9 mouse cellular contexts compared by ENCODE assay signal in genomic region chr7:79089111-79089510, GRCm38 (mm10). TPM values are rescaled to one million over a fixed set of nuclear protein-coding genes. Genes with fewer than 3 reads are reported as not detected.
DNase-seq lines count a peak whose midpoint lies in the region; ATAC-seq and TF ChIP-seq lines count a peak whose summit lies in the region.
"Had no signal": no experiment of that assay in that cellular context is flagged by ENCODE, and none has a peak within 500 bp of the region (broad histone marks: within the 10 kb centered on the region; RNA-seq: fewer than 3 reads in every experiment).

No protein-coding gene starts in this region.

- H3K9ac ChIP-seq in forebrain, postnatal 0 days, result no peak overlapping the region
- H3K9ac ChIP-seq in forebrain, embryonic 12.5 days, result no peak overlapping the region
- H3K9ac ChIP-seq in hindbrain, embryonic 11.5 days (ENCODE audit: low read depth, low read length), result no peak overlapping the region
- H3K9ac ChIP-seq in forebrain, embryonic 14.5 days (ENCODE audit: low read length), result no peak overlapping the region
- H3K9ac ChIP-seq: stomach, embryonic 15.5 days had no signal

- H3K27ac ChIP-seq in forebrain, postnatal 0 days (ENCODE audit: low read depth, low read length), result no peak overlapping the region
- H3K27ac ChIP-seq in forebrain, embryonic 12.5 days, result no peak overlapping the region
- H3K27ac ChIP-seq in hindbrain, embryonic 11.5 days (ENCODE audit: low read depth, low read length), result no peak overlapping the region
- H3K27ac ChIP-seq in forebrain, embryonic 14.5 days (ENCODE audit: low read depth, low read length), result no peak overlapping the region
- H3K27ac ChIP-seq: stomach, embryonic 15.5 days had no signal

- no peaks in the 10 kb centered on the region for H3K36me3 ChIP-seq in forebrain, postnatal 0 days (ENCODE audit: insufficient read depth)
- no peaks in the 10 kb centered on the region for H3K36me3 ChIP-seq in forebrain, embryonic 12.5 days (replicated peaks)
- no peaks in the 10 kb centered on the region for H3K36me3 ChIP-seq in splenic B cell, adult 2 months (ENCODE audit: control insufficient read depth, insufficient read depth, low read length, poor library complexity, severe bottlenecking)
- H3K36me3 ChIP-seq in hindbrain, embryonic 11.5 days (ENCODE audit: control insufficient read depth, insufficient read depth, low read length), result no peaks in the 10 kb centered on the region
- H3K36me3 ChIP-seq in forebrain, embryonic 14.5 days (ENCODE audit: control insufficient read depth, insufficient read depth, low read length), result no peaks in the 10 kb centered on the region
- H3K36me3 ChIP-seq: stomach, embryonic 15.5 days had no signal

- no peak for DNase-seq in forebrain, postnatal 0 days
- peak; percentile 18 for DNase-seq in lung, adult 2 months
- no peak for DNase-seq in lung, postnatal 25 days (ENCODE audit: low spot score)
- DNase-seq in c-Kit-positive CD71-positive TER-119-positive erythroid progenitor cells, embryonic 14.5 days (ENCODE audit: low spot score), result peak; percentile 7
- DNase-seq in splenic B cell, adult 2 months (ENCODE audit: low read depth, low spot score), result peak; percentile 14
- no peak for DNase-seq in hindbrain, embryonic 11.5 days (ENCODE audit: low spot score)
- DNase-seq in forebrain, embryonic 14.5 days (ENCODE audit: low spot score), result no peak

- no peaks in the 10 kb centered on the region for H3K4me1 ChIP-seq in forebrain, postnatal 0 days (ENCODE audit: insufficient read depth)
- H3K4me1 ChIP-seq in forebrain, embryonic 12.5 days, result no peaks in the 10 kb centered on the region
- H3K4me1 ChIP-seq in lung, adult 2 months (ENCODE audit: control insufficient read depth, insufficient read depth, low read length), result no peaks in the 10 kb centered on the region
- H3K4me1 ChIP-seq in hindbrain, embryonic 11.5 days (replicated peaks; ENCODE audit: control insufficient read depth, insufficient read depth, low read length), result no peaks in the 10 kb centered on the region
- H3K4me1 ChIP-seq in forebrain, embryonic 14.5 days (ENCODE audit: control insufficient read depth, insufficient read depth, low read length), result no peaks in the 10 kb centered on the region
- H3K4me1 ChIP-seq: stomach, embryonic 15.5 days had no signal

- no peaks in the 10 kb centered on the region for H3K27me3 ChIP-seq in forebrain, postnatal 0 days (ENCODE audit: insufficient read depth, low read length)
- H3K27me3 ChIP-seq in forebrain, embryonic 12.5 days, result no peaks in the 10 kb centered on the region
- no peaks in the 10 kb centered on the region for H3K27me3 ChIP-seq in splenic B cell, adult 2 months (ENCODE audit: control insufficient read depth, insufficient read depth, low read length, poor library complexity, severe bottlenecking)
- H3K27me3 ChIP-seq in hindbrain, embryonic 11.5 days (ENCODE audit: control insufficient read depth, insufficient read depth, low read length), result no peaks in the 10 kb centered on the region
- H3K27me3 ChIP-seq in forebrain, embryonic 14.5 days (replicated peaks; ENCODE audit: control insufficient read depth, insufficient read depth, low read length), result no peaks in the 10 kb centered on the region
- H3K27me3 ChIP-seq: stomach, embryonic 15.5 days had no signal

- 83% methylated on average over 4 of the region's 4 CpGs for WGBS in forebrain, postnatal 0 days
- 73% methylated on average over 4 of the region's 4 CpGs for whole genome bisulfite sequencing in forebrain, embryonic 12.5 days
- 67% methylated on average over 4 of the region's 4 CpGs for WGBS in lung, adult 2 months
- WGBS in hindbrain, embryonic 11.5 days, result 70% methylated on average over 4 of the region's 4 CpGs
- WGBS in forebrain, embryonic 14.5 days, result 79% methylated on average over 4 of the region's 4 CpGs

- ATAC-seq in forebrain, postnatal 0 days, result no peak
- no peak for ATAC-seq in forebrain, embryonic 12.5 days (ENCODE audit: low FRiP score)
- no peak for ATAC-seq in hindbrain, embryonic 11.5 days (ENCODE audit: low FRiP score)
- no peak for ATAC-seq in forebrain, embryonic 14.5 days

- peak; percentile 38 for TF ChIP-seq CTCF in forebrain, postnatal 0 days (IDR thresholded peaks at IDR 0.05; ENCODE audit: low read depth)
- TF ChIP-seq CTCF in lung, adult 2 months (IDR thresholded peaks at IDR 0.05; ENCODE audit: insufficient read depth, low read length), result 0 out of 2 replicates have a peak, but pooled peaks have one; percentile 16

- no peak for TF ChIP-seq POLR2A in lung, adult 2 months (IDR thresholded peaks at IDR 0.05; ENCODE audit: borderline replicate concordance, extremely low read depth, low read depth, low read length)

- no peak overlapping the region for H3K4me3 ChIP-seq in forebrain, postnatal 0 days (ENCODE audit: low read depth, low read length)
- H3K4me3 ChIP-seq in forebrain, embryonic 12.5 days (replicated peaks), result no peak overlapping the region
- no peak overlapping the region for H3K4me3 ChIP-seq in lung, adult 2 months (replicated peaks; ENCODE audit: extremely low read depth, low read depth, low read length)
- no peak overlapping the region for H3K4me3 ChIP-seq in hindbrain, embryonic 11.5 days (ENCODE audit: low read depth, low read length)
- H3K4me3 ChIP-seq in forebrain, embryonic 14.5 days (ENCODE audit: low read depth, low read length), result no peak overlapping the region
- H3K4me3 ChIP-seq: stomach, embryonic 15.5 days had no signal

- no peaks in the 10 kb centered on the region for H3K9me3 ChIP-seq in forebrain, postnatal 0 days (ENCODE audit: low read length)
- no peaks in the 10 kb centered on the region for H3K9me3 ChIP-seq in forebrain, embryonic 12.5 days
- H3K9me3 ChIP-seq in hindbrain, embryonic 11.5 days (ENCODE audit: control insufficient read depth, low read length), result no peaks in the 10 kb centered on the region
- H3K9me3 ChIP-seq in forebrain, embryonic 14.5 days (replicated peaks; ENCODE audit: control insufficient read depth, low read length), result no peaks in the 10 kb centered on the region
- H3K9me3 ChIP-seq: stomach, embryonic 15.5 days had no signal

- no peak overlapping the region for H3K4me2 ChIP-seq in forebrain, postnatal 0 days (ENCODE audit: low read depth)
- no peak overlapping the region for H3K4me2 ChIP-seq in forebrain, embryonic 12.5 days
- H3K4me2 ChIP-seq in hindbrain, embryonic 11.5 days (replicated peaks; ENCODE audit: low read depth, low read length), result no peak overlapping the region
- no peak overlapping the region for H3K4me2 ChIP-seq in forebrain, embryonic 14.5 days (ENCODE audit: low read length)
- H3K4me2 ChIP-seq: stomach, embryonic 15.5 days had no signal

RNA-seq across cellular contexts. Expression of gene Acan, which starts 35.8 kb away (rescaled TPM):
- 1.4 and 5.0 TPM in 2 replicates for total RNA-seq in forebrain, postnatal 0 days (2014; rRNA removed)
- polyA plus RNA-seq in forebrain, postnatal 0 days (2015; fragmentation: Nextera tagmentation; extraction: Ambion mirVana), result 0.28 and 0.50 TPM in 2 replicates
- polyA plus RNA-seq in forebrain, embryonic 12.5 days (2016; fragmentation: Nextera tagmentation; extraction: Ambion mirVana), result 0.47 and 0.63 TPM in 2 replicates
- polyA plus RNA-seq in lung, adult 2 months (2012; rRNA removed), result 0.06 and 0.59 TPM in 2 replicates
- 0.53 and 0.63 TPM in 2 replicates for polyA plus RNA-seq in hindbrain, embryonic 11.5 days (2014; fragmentation: Nextera tagmentation; extraction: Ambion mirVana)
- polyA plus RNA-seq in forebrain, embryonic 14.5 days (2014; fragmentation: Nextera tagmentation; extraction: Ambion mirVana), result 0.04 and 0.09 TPM in 2 replicates

RNA-seq across cellular contexts. Expression of gene Hapln3, which starts 41.7 kb away (rescaled TPM):
- 1.9 and 2.7 TPM in 2 replicates for total RNA-seq in forebrain, postnatal 0 days (2014; rRNA removed)
- polyA plus RNA-seq in forebrain, postnatal 0 days (2015; fragmentation: Nextera tagmentation; extraction: Ambion mirVana), result 2.7 and 3.5 TPM in 2 replicates
- 1.5 and 1.8 TPM in 2 replicates for polyA plus RNA-seq in forebrain, embryonic 12.5 days (2016; fragmentation: Nextera tagmentation; extraction: Ambion mirVana)
- 0.22 and 1.8 TPM in 2 replicates for polyA plus RNA-seq in lung, adult 2 months (2012; rRNA removed)
- 2.6 and 2.7 TPM in 2 replicates for polyA plus RNA-seq in hindbrain, embryonic 11.5 days (2014; fragmentation: Nextera tagmentation; extraction: Ambion mirVana)
- 2.1 and 2.7 TPM in 2 replicates for polyA plus RNA-seq in forebrain, embryonic 14.5 days (2014; fragmentation: Nextera tagmentation; extraction: Ambion mirVana)

RNA-seq across cellular contexts. Expression of gene Mfge8, which starts 59.7 kb away (rescaled TPM):
- total RNA-seq in forebrain, postnatal 0 days (2014; rRNA removed), result 155 and 184 TPM in 2 replicates
- polyA plus RNA-seq in forebrain, postnatal 0 days (2015; fragmentation: Nextera tagmentation; extraction: Ambion mirVana), result 221 and 275 TPM in 2 replicates
- polyA plus RNA-seq in forebrain, embryonic 12.5 days (2016; fragmentation: Nextera tagmentation; extraction: Ambion mirVana), result 54.4 and 59.7 TPM in 2 replicates
- polyA plus RNA-seq in lung, adult 2 months (2012; rRNA removed), result 404 and 429 TPM in 2 replicates
- 73.4 and 75.1 TPM in 2 replicates for polyA plus RNA-seq in hindbrain, embryonic 11.5 days (2014; fragmentation: Nextera tagmentation; extraction: Ambion mirVana)
- polyA plus RNA-seq in forebrain, embryonic 14.5 days (2014; fragmentation: Nextera tagmentation; extraction: Ambion mirVana), result 156 and 176 TPM in 2 replicates

Comparison
In these comparisons a context has a peak if more than half of its experiments do, and no peak if none do; other contexts are left out.
1. DNase-seq: peak in lung, adult 2 months (single experiment), c-Kit-positive CD71-positive TER-119-positive erythroid progenitor cells, embryonic 14.5 days (single experiment) and splenic B cell, adult 2 months (single experiment); none in forebrain, postnatal 0 days (single experiment), lung, postnatal 25 days (single experiment), hindbrain, embryonic 11.5 days (single experiment) and forebrain, embryonic 14.5 days (single experiment).